Mouse (Mus musculus): ENCODE measurements around the gene Ep400.

GRCm38 (mm10) chr5:110739496-110740275, 30.8 kb downstream of the Ep400 start:
- TF ChIP-seq CTCF (IDR thresholded peaks at IDR 0.05; ENCODE audit: extremely low read depth, insufficient read depth, insufficient read length, insufficient replicate concordance): no peak
- no peak for TF ChIP-seq POLR2A (IDR thresholded peaks at IDR 0.05; ENCODE audit: low read depth, low read length)
